Mouse (Mus musculus) gastrocnemius, adult 18-20 months (tissue): ENCODE data around the gene Cenpu. TPM values are rescaled to one million over a fixed set of nuclear protein-coding genes. Genes with fewer than 3 reads are reported as not detected.

Experiments used
- total RNA-seq, 2 experiments: library from RNA; stranded (reverse); gene quantifications; 2 replicates each; pipeline ENCODE4 v1.2.3; 2021

Gene Cenpu
- total RNA-seq, 2 experiments from 2014 or later = not detected

Other genes starting within 250 kb of the Cenpu start
- gene Acsl1, start 81.0 kb upstream of the Cenpu start, total RNA-seq = 100 to 1,000 TPM; 270 to 281 TPM
- gene Primpol, start 65.2 kb downstream of the Cenpu start, total RNA-seq = 1 to 10 TPM; 1.4 to 1.6 TPM
- 1 to 10 TPM in 1 of 2 experiments, under 1 TPM in 1; 0.94 to 1.5 TPM for gene Casp3, start 65.3 kb downstream of the Cenpu start, total RNA-seq
- gene Irf2, start 187.7 kb downstream of the Cenpu start, total RNA-seq = 10 to 100 TPM; 34.9 to 42.3 TPM